ENCODE assay signal across 14 mouse cellular contexts in the genomic region with DNA sequence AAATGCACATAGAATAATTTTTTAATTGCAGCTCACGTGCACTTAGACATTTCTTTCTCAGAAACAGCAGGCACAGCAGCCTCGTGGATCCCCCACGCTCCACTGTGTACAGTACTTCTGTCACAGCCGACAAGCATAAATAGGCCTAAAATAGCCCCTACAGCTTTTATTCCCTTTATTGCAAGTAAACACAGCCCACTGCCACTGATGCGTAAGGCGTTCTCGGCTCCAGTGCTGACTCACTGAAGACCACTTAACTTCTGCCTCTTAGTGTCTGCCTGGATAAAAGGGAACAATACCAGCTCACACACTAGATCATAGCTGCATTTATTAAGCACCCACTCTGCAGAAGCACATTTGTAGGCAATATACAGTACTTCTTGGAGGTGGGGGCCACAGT.
A peak's percentile ranks its signal among the peaks of the same experiment; 100 is the strongest.
DNase-seq lines count a peak whose midpoint lies in the region; ATAC-seq and TF ChIP-seq lines count a peak whose summit lies in the region.
"Had no signal": no experiment of that assay in that cellular context is flagged by ENCODE, and none has a peak within 500 bp of the region (broad histone marks: within the 10 kb centered on the region; RNA-seq: fewer than 3 reads in every experiment).

No protein-coding gene starts in this region.

- TF ChIP-seq CTCF in stomach, postnatal 0 days (IDR thresholded peaks at IDR 0.05; ENCODE audit: low read depth), result no peak

- H3K27ac ChIP-seq in hindbrain, embryonic 15.5 days (replicated peaks), result 0 out of 2 replicates have a peak overlapping the region, but pooled peaks have one; percentile 23
- H3K27ac ChIP-seq in hindbrain, embryonic 12.5 days, result no peak overlapping the region
- H3K27ac ChIP-seq in neural tube, embryonic 11.5 days (ENCODE audit: low read depth, low read length), result no peak overlapping the region
- H3K27ac ChIP-seq in neural tube, embryonic 14.5 days (ENCODE audit: low read depth, low read length), result no peak overlapping the region
- no peak overlapping the region; the same call in 1 of the 2 replicates for H3K27ac ChIP-seq in stomach, postnatal 0 days (replicated peaks)
- H3K27ac ChIP-seq: kidney, postnatal 0 days; limb, embryonic 13.5 days had no signal

- no peak for DNase-seq in neural tube, embryonic 11.5 days (ENCODE audit: low spot score)
- DNase-seq in neural tube, embryonic 10.5 days (ENCODE audit: extremely low spot score, low spot score), result no peak
- DNase-seq in stomach, postnatal 0 days (ENCODE audit: low spot score), result no peak
- DNase-seq in liver, result no peak
- DNase-seq: B cell, adult 2 months; heart, adult 18-20 months; lung, postnatal 36 days; thymus, postnatal 25 days had no signal

- no peak overlapping the region for H3K9ac ChIP-seq in hindbrain, embryonic 15.5 days
- H3K9ac ChIP-seq in hindbrain, embryonic 12.5 days, result no peak overlapping the region
- H3K9ac ChIP-seq in neural tube, embryonic 11.5 days (ENCODE audit: low read length), result no peak overlapping the region
- H3K9ac ChIP-seq in neural tube, embryonic 14.5 days (replicated peaks; ENCODE audit: low read depth, low read length), result no peak overlapping the region
- H3K9ac ChIP-seq in stomach, postnatal 0 days (ENCODE audit: low read length), result no peak overlapping the region
- H3K9ac ChIP-seq: limb, embryonic 13.5 days had no signal

- 0 out of 2 replicates have a peak, but pooled peaks cover 3% of the 10 kb centered on the region for H3K4me1 ChIP-seq in hindbrain, embryonic 15.5 days (replicated peaks)
- H3K4me1 ChIP-seq in hindbrain, embryonic 12.5 days, result 0 out of 2 replicates have a peak, but pooled peaks cover 3% of the 10 kb centered on the region
- no peaks in the 10 kb centered on the region for H3K4me1 ChIP-seq in neural tube, embryonic 11.5 days (ENCODE audit: control insufficient read depth, insufficient read depth, low read length)
- H3K4me1 ChIP-seq in neural tube, embryonic 14.5 days (ENCODE audit: control insufficient read depth, insufficient read depth, low read length), result peaks cover 4% of the 10 kb centered on the region; the same call in 1 of the 2 replicates
- H3K4me1 ChIP-seq in stomach, postnatal 0 days (replicated peaks; ENCODE audit: control insufficient read depth, insufficient read depth), result no peaks in the 10 kb centered on the region

- H3K4me2 ChIP-seq in hindbrain, embryonic 15.5 days, result no peak overlapping the region
- H3K4me2 ChIP-seq in hindbrain, embryonic 12.5 days (replicated peaks), result no peak overlapping the region
- no peak overlapping the region for H3K4me2 ChIP-seq in neural tube, embryonic 11.5 days (ENCODE audit: low read depth)
- H3K4me2 ChIP-seq in neural tube, embryonic 14.5 days (ENCODE audit: low read depth, low read length), result no peak overlapping the region
- no peak overlapping the region for H3K4me2 ChIP-seq in stomach, postnatal 0 days (replicated peaks; ENCODE audit: low read depth)
- H3K4me2 ChIP-seq: limb, embryonic 13.5 days had no signal

- WGBS in hindbrain, embryonic 15.5 days, result 37% methylated on average over 7 of the region's 7 CpGs
- WGBS in hindbrain, embryonic 12.5 days, result 64% methylated on average over 7 of the region's 7 CpGs
- 73% methylated on average over 7 of the region's 7 CpGs for WGBS in neural tube, embryonic 11.5 days
- WGBS in neural tube, embryonic 14.5 days, result 23% methylated on average over 7 of the region's 7 CpGs
- 32% methylated on average over 7 of the region's 7 CpGs for WGBS in stomach, postnatal 0 days

- peak; percentile 59; the same call in 1 of the 2 replicates for ATAC-seq in hindbrain, embryonic 15.5 days (ENCODE audit: low FRiP score, low read depth)
- no peak for ATAC-seq in hindbrain, embryonic 12.5 days (ENCODE audit: low FRiP score)
- ATAC-seq in neural tube, embryonic 11.5 days (ENCODE audit: insufficient read depth, low FRiP score, low TSS enrichment), result 0 out of 2 replicates have a peak, but pooled peaks have one; percentile 16
- peak; percentile 51; the same call in 1 of the 2 replicates for ATAC-seq in neural tube, embryonic 14.5 days (ENCODE audit: low read depth)
- peak; percentile 59 for ATAC-seq in stomach, postnatal 0 days (ENCODE audit: low FRiP score, low TSS enrichment)
- ATAC-seq in monocyte, adult 5-6 weeks (replicated peaks; ENCODE audit: insufficient number of reproducible peaks, low FRiP score, low TSS enrichment, poor library complexity, severe bottlenecking), result no peak

- no peaks in the 10 kb centered on the region for H3K36me3 ChIP-seq in hindbrain, embryonic 15.5 days
- H3K36me3 ChIP-seq in hindbrain, embryonic 12.5 days, result no peaks in the 10 kb centered on the region
- H3K36me3 ChIP-seq in neural tube, embryonic 11.5 days (ENCODE audit: control insufficient read depth, insufficient read depth, low read length), result no peaks in the 10 kb centered on the region
- no peaks in the 10 kb centered on the region for H3K36me3 ChIP-seq in neural tube, embryonic 14.5 days (ENCODE audit: control insufficient read depth, insufficient read depth, low read length)
- no peaks in the 10 kb centered on the region for H3K36me3 ChIP-seq in stomach, postnatal 0 days (ENCODE audit: control insufficient read depth, insufficient read depth, low read length)
- H3K36me3 ChIP-seq: limb, embryonic 13.5 days had no signal

- H3K27me3 ChIP-seq in hindbrain, embryonic 15.5 days, result no peaks in the 10 kb centered on the region
- no peaks in the 10 kb centered on the region for H3K27me3 ChIP-seq in hindbrain, embryonic 12.5 days
- H3K27me3 ChIP-seq in neural tube, embryonic 11.5 days (ENCODE audit: control insufficient read depth, insufficient read depth, low read length), result no peaks in the 10 kb centered on the region
- H3K27me3 ChIP-seq in neural tube, embryonic 14.5 days (ENCODE audit: control insufficient read depth, insufficient read depth, low read length), result no peaks in the 10 kb centered on the region
- no peaks in the 10 kb centered on the region for H3K27me3 ChIP-seq in stomach, postnatal 0 days (ENCODE audit: control insufficient read depth, insufficient read depth, low read length)
- H3K27me3 ChIP-seq: limb, embryonic 13.5 days had no signal

- H3K9me3 ChIP-seq in hindbrain, embryonic 15.5 days, result no peaks in the 10 kb centered on the region
- no peaks in the 10 kb centered on the region for H3K9me3 ChIP-seq in hindbrain, embryonic 12.5 days (replicated peaks)
- no peaks in the 10 kb centered on the region for H3K9me3 ChIP-seq in neural tube, embryonic 11.5 days (ENCODE audit: control insufficient read depth, low read length)
- H3K9me3 ChIP-seq in neural tube, embryonic 14.5 days (ENCODE audit: control insufficient read depth, low read length), result no peaks in the 10 kb centered on the region
- H3K9me3 ChIP-seq in stomach, postnatal 0 days (ENCODE audit: control insufficient read depth, low read length), result no peaks in the 10 kb centered on the region
- H3K9me3 ChIP-seq: limb, embryonic 13.5 days had no signal

- no peak overlapping the region for H3K4me3 ChIP-seq in hindbrain, embryonic 15.5 days
- no peak overlapping the region for H3K4me3 ChIP-seq in hindbrain, embryonic 12.5 days
- no peak overlapping the region for H3K4me3 ChIP-seq in neural tube, embryonic 11.5 days (ENCODE audit: low read depth, low read length)
- H3K4me3 ChIP-seq in neural tube, embryonic 14.5 days (ENCODE audit: low read depth, low read length), result no peak overlapping the region
- H3K4me3 ChIP-seq in stomach, postnatal 0 days (ENCODE audit: low read depth, low read length), result no peak overlapping the region
- H3K4me3 ChIP-seq: limb, embryonic 13.5 days had no signal

- no peak for TF ChIP-seq EP300 in stomach, postnatal 0 days (optimal IDR thresholded peaks at IDR 0.05)

Comparison
In these comparisons a context has a peak if more than half of its experiments do, and no peak if none do; other contexts are left out.
1. ATAC-seq: peak in hindbrain, embryonic 15.5 days (single experiment), neural tube, embryonic 11.5 days (single experiment), neural tube, embryonic 14.5 days (single experiment) and stomach, postnatal 0 days (single experiment); none in hindbrain, embryonic 12.5 days (single experiment) and monocyte, adult 5-6 weeks (single experiment).